In the genomic region with DNA sequence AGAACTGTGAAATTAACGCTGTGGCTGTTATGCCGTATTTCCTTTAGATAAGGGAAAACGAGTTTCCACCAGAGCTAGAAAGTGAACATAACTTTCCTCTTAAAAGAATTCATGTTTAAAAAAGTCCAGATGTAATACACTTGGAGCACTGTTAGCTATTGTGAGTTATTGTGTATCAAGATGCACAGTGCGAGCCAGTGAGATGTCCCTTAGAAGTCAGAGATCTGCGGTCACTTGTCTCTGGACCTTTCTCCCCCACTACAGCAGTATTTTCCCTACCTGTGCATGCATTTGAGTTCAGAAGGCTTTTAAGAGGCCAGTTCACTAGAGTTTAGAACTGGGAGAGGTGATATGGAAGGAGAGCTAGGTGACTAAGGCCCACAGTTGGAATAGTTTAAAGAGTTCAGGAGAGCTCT, we compare ENCODE assay signal across 9 mouse cellular contexts. TPM values are rescaled to one million over a fixed set of nuclear protein-coding genes. Genes with fewer than 3 reads are reported as not detected.
DNase-seq lines count a peak whose midpoint lies in the region; ATAC-seq and TF ChIP-seq lines count a peak whose summit lies in the region.
"Had no signal": no experiment of that assay in that cellular context is flagged by ENCODE, and none has a peak within 500 bp of the region (broad histone marks: within the 10 kb centered on the region; RNA-seq: fewer than 3 reads in every experiment).

No protein-coding gene starts in this region.

- no peak for TF ChIP-seq EP300 in heart, postnatal 0 days (IDR thresholded peaks at IDR 0.05; ENCODE audit: low read depth)

- no peak for TF ChIP-seq CTCF in heart, postnatal 0 days (IDR thresholded peaks at IDR 0.05; ENCODE audit: low read depth)

- no peaks in the 10 kb centered on the region for H3K36me3 ChIP-seq in heart, postnatal 0 days (replicated peaks; ENCODE audit: control insufficient read depth, insufficient read depth, low read length)
- no peaks in the 10 kb centered on the region for H3K36me3 ChIP-seq in limb, embryonic 11.5 days (ENCODE audit: control insufficient read depth, insufficient read depth, low read length)
- H3K36me3 ChIP-seq in midbrain, embryonic 16.5 days (ENCODE audit: control insufficient read depth, insufficient read depth, low read length): no peaks in the 10 kb centered on the region

- H3K27me3 ChIP-seq in heart, postnatal 0 days (ENCODE audit: control insufficient read depth, insufficient read depth, low read length): no peaks in the 10 kb centered on the region
- no peaks in the 10 kb centered on the region for H3K27me3 ChIP-seq in limb, embryonic 11.5 days (ENCODE audit: control insufficient read depth, insufficient read depth, low read length)
- no peaks in the 10 kb centered on the region for H3K27me3 ChIP-seq in midbrain, embryonic 16.5 days (ENCODE audit: control insufficient read depth, insufficient read depth, low read depth, low read length)

- no peaks in the 10 kb centered on the region for H3K9me3 ChIP-seq in heart, postnatal 0 days (replicated peaks; ENCODE audit: control insufficient read depth, low read length)
- H3K9me3 ChIP-seq in limb, embryonic 11.5 days (ENCODE audit: control insufficient read depth, low read length): no peaks in the 10 kb centered on the region
- no peaks in the 10 kb centered on the region for H3K9me3 ChIP-seq in midbrain, embryonic 16.5 days (replicated peaks; ENCODE audit: control insufficient read depth, low read length, poor library complexity, severe bottlenecking)

- WGBS in heart, postnatal 0 days: 38% methylated on average over 5 of the region's 5 CpGs
- 61% methylated on average over 5 of the region's 5 CpGs for WGBS in limb, embryonic 11.5 days
- 50% methylated on average over 5 of the region's 5 CpGs for WGBS in midbrain, embryonic 16.5 days

- peak; percentile 41 for DNase-seq in adrenal gland, adult 2 months
- DNase-seq in adrenal gland, postnatal 36 days: no peak
- DNase-seq in thymus, postnatal 14 days: peak; percentile 10
- no peak for DNase-seq in thymus, postnatal 4 days
- DNase-seq in heart, postnatal 0 days (ENCODE audit: low spot score): peak; percentile 6
- DNase-seq in limb, embryonic 11.5 days (ENCODE audit: low spot score): no peak
- DNase-seq in right cerebral cortex, postnatal 25 days: no peak

- peak overlapping the region; percentile 93 for H3K27ac ChIP-seq in heart, postnatal 0 days (ENCODE audit: low read depth)
- peak overlapping the region; percentile 96 for H3K27ac ChIP-seq in limb, embryonic 11.5 days (replicated peaks; ENCODE audit: low read depth, low read length)
- H3K27ac ChIP-seq in midbrain, embryonic 16.5 days (ENCODE audit: low read length): peak overlapping the region; percentile 93

- H3K4me1 ChIP-seq in heart, postnatal 0 days (ENCODE audit: control insufficient read depth, insufficient read depth): no peaks in the 10 kb centered on the region; the same call in 1 of the 2 replicates
- no peaks in the 10 kb centered on the region for H3K4me1 ChIP-seq in limb, embryonic 11.5 days (ENCODE audit: control insufficient read depth, insufficient read depth, low read length)
- peaks cover 14% of the 10 kb centered on the region for H3K4me1 ChIP-seq in midbrain, embryonic 16.5 days (ENCODE audit: control insufficient read depth, insufficient read depth, low read length)

- H3K4me2 ChIP-seq in heart, postnatal 0 days (ENCODE audit: low read depth, low read length): peak overlapping the region; percentile 69
- H3K4me2 ChIP-seq in limb, embryonic 11.5 days (ENCODE audit: low read depth, severe bottlenecking): peak overlapping the region; percentile 38
- H3K4me2 ChIP-seq in midbrain, embryonic 16.5 days (ENCODE audit: low read length): peak overlapping the region; percentile 77

- peak overlapping the region; percentile 68 for H3K9ac ChIP-seq in heart, postnatal 0 days (replicated peaks; ENCODE audit: low read depth, low read length)
- peak overlapping the region; percentile 82; the same call in 1 of the 2 replicates for H3K9ac ChIP-seq in limb, embryonic 11.5 days (ENCODE audit: low read length)
- H3K9ac ChIP-seq in midbrain, embryonic 16.5 days (ENCODE audit: low read depth, low read length): peak overlapping the region; percentile 78

- H3K4me3 ChIP-seq in heart, postnatal 0 days (ENCODE audit: low read depth, low read length): peak overlapping the region; percentile 53
- H3K4me3 ChIP-seq in limb, embryonic 11.5 days (ENCODE audit: low read depth, low read length): peak overlapping the region; percentile 40
- peak overlapping the region; percentile 53 for H3K4me3 ChIP-seq in midbrain, embryonic 16.5 days (ENCODE audit: low read depth, low read length)

- no peak for ATAC-seq in heart, postnatal 0 days (ENCODE audit: insufficient read depth, low read depth)
- no peak for ATAC-seq in limb, embryonic 11.5 days (ENCODE audit: insufficient number of reproducible peaks, low FRiP score, low TSS enrichment, low read depth)
- no peak for ATAC-seq in midbrain, embryonic 16.5 days

RNA-seq across cellular contexts. Expression of a gene that starts 58.6 kb away (rescaled TPM):
- not detected for total RNA-seq in adrenal gland, adult 2 months (2021)
- not detected in 2 replicates for polyA plus RNA-seq in adrenal gland, adult 2 months (2012; rRNA removed)
- not detected for total RNA-seq in adrenal gland, postnatal 36 days (2021)
- total RNA-seq in heart, postnatal 0 days (2014; rRNA removed; ENCODE audit: low replicate concordance): not detected in 2 replicates
- polyA plus RNA-seq in heart, postnatal 0 days (2015; fragmentation: Nextera tagmentation; extraction: Ambion mirVana): not detected in 2 replicates
- not detected in 2 replicates for polyA plus RNA-seq in limb, embryonic 11.5 days (2014; fragmentation: Nextera tagmentation; extraction: Ambion mirVana)
- not detected in 2 replicates for polyA plus RNA-seq in midbrain, embryonic 16.5 days (2015; fragmentation: Nextera tagmentation; extraction: Ambion mirVana)
- total RNA-seq: hematopoietic stem cell, adult 5-6 weeks had no signal

Comparison
In these comparisons a context has a peak if more than half of its experiments do, and no peak if none do; other contexts are left out.
1. DNase-seq: peak in adrenal gland, adult 2 months (single experiment), thymus, postnatal 14 days (single experiment) and heart, postnatal 0 days (single experiment); none in adrenal gland, postnatal 36 days (0 of 2), thymus, postnatal 4 days (single experiment), limb, embryonic 11.5 days (single experiment) and right cerebral cortex, postnatal 25 days (single experiment).
2. Peak in every context shown above with its lines, with median percentiles within 50 percentile points of each other: H3K27ac ChIP-seq, H3K4me2 ChIP-seq, H3K4me3 ChIP-seq and H3K9ac ChIP-seq.